19 mouse cellular contexts compared by ENCODE assay signal in genomic region chr2:173120117-173120516, GRCm38 (mm10). TPM values are rescaled to one million over a fixed set of nuclear protein-coding genes. Genes with fewer than 3 reads are reported as not detected.
A peak's percentile ranks its signal among the peaks of the same experiment; 100 is the strongest.
DNase-seq lines count a peak whose midpoint lies in the region; ATAC-seq and TF ChIP-seq lines count a peak whose summit lies in the region.
"Not testable (repeated sequence)": the region's sequence is repeated elsewhere in the genome, so short reads cannot be mapped to it uniquely, and the experiment has no call there.
"Had no signal": no experiment of that assay in that cellular context is flagged by ENCODE, and none has a peak within 500 bp of the region (broad histone marks: within the 10 kb centered on the region; RNA-seq: fewer than 3 reads in every experiment).

No protein-coding gene starts in this region.

- not testable (repeated sequence) for H3K9me3 ChIP-seq in liver, embryonic 14.5 days (ENCODE audit: control insufficient read depth, low read length)

- peak overlapping the region; percentile 41 for H3K27ac ChIP-seq in bone marrow, adult 2 months (ENCODE audit: control insufficient read depth, insufficient read depth, low read depth, low read length, poor library complexity)
- H3K27ac ChIP-seq in liver, embryonic 14.5 days, result peak overlapping the region; percentile 25

- H3K9ac ChIP-seq in liver, embryonic 14.5 days (replicated peaks), result peak overlapping the region; percentile 18; the same call in 1 of the 2 replicates

- not testable (repeated sequence) for H3K36me3 ChIP-seq in liver, embryonic 14.5 days (replicated peaks; ENCODE audit: control insufficient read depth, insufficient read depth, low read depth)

- not testable (repeated sequence) for TF ChIP-seq CTCF in bone marrow, adult 2 months (IDR thresholded peaks at IDR 0.05; ENCODE audit: control insufficient read depth, insufficient read depth, low read length); liver, embryonic 14.5 days (IDR thresholded peaks at IDR 0.05; ENCODE audit: low read depth)

- peak overlapping the region; percentile 13 for H3K4me3 ChIP-seq in bone marrow, adult 2 months (replicated peaks; ENCODE audit: control insufficient read depth, low read depth, low read length)
- H3K4me3 ChIP-seq in liver, embryonic 14.5 days (ENCODE audit: insufficient read depth in 1 of 2, low read depth in 2 of 2, low read length in 2 of 2), result 0 out of 4 replicates have a peak overlapping the region, but pooled peaks of 1 of the 2 experiments have one; percentile 3

- peak; percentile 95 for ATAC-seq in erythroblast, adult 5-6 weeks (replicated peaks; ENCODE audit: low FRiP score, poor library complexity, severe bottlenecking)
- ATAC-seq in liver, embryonic 14.5 days (ENCODE audit: insufficient read depth), result peak; percentile 85
- ATAC-seq in megakaryocyte progenitor cell, adult 5-6 weeks (replicated peaks; ENCODE audit: poor library complexity), result peak; percentile 80

- DNase-seq in liver, result peak; percentile 83
- DNase-seq in liver, embryonic 14.5 days (ENCODE audit: low read depth in 3 of 3, low spot score in 3 of 3), result peak; percentile 51 to 64 (median 64)
- DNase-seq in spleen, postnatal 14 days (ENCODE audit: low spot score in 2 of 2), result peak; percentile 48 to 49

- H3K27me3 ChIP-seq in liver, embryonic 14.5 days (ENCODE audit: control insufficient read depth, insufficient read depth, low read length), result not testable (repeated sequence)

- peak overlapping the region; percentile 20 for H3K4me2 ChIP-seq in liver, embryonic 14.5 days (ENCODE audit: low read depth)

- TF ChIP-seq POLR2A in bone marrow, adult 2 months (IDR thresholded peaks at IDR 0.05; ENCODE audit: borderline replicate concordance, control insufficient read depth, low read depth, low read length), result not testable (repeated sequence)

- WGBS in bone marrow, adult 2 months, result 61% methylated on average over 4 of the region's 4 CpGs
- WGBS in liver, embryonic 14.5 days (ENCODE audit: insufficient replicate concordance), result 51% methylated on average over 4 of the region's 4 CpGs

- H3K4me1 ChIP-seq in bone marrow, adult 2 months (ENCODE audit: control insufficient read depth, insufficient read depth, low read length), result not testable (repeated sequence)
- H3K4me1 ChIP-seq in liver, embryonic 14.5 days (replicated peaks; ENCODE audit: control insufficient read depth in 2 of 2, insufficient read depth in 2 of 2, low read length in 1 of 2), result peaks cover 6 to 16% of the 10 kb centered on the region in 2 experiments

- peak; percentile 80 for TF ChIP-seq EP300 in liver, embryonic 14.5 days (IDR thresholded peaks at IDR 0.05; ENCODE audit: low read depth)

RNA-seq across cellular contexts. Expression of gene Ctcfl, which starts 0.8 kb away (rescaled TPM):
- not detected in 2 replicates for polyA plus RNA-seq in bone marrow, adult 2 months (2011; ENCODE audit: insufficient read depth, insufficient read length, low replicate concordance, missing spikeins)
- total RNA-seq in erythroblast, adult 5-6 weeks (2015; ENCODE audit: low replicate concordance), result not detected in 2 replicates
- total RNA-seq in erythroblast, adult 5-6 weeks (2017; ENCODE audit: low replicate concordance), result not detected in 2 replicates
- 0.01 and 0.02 TPM in 2 replicates for polyA plus RNA-seq in liver, embryonic 14.5 days (2012; rRNA removed)
- polyA plus RNA-seq in liver, embryonic 14.5 days (2014; fragmentation: Nextera tagmentation; extraction: Ambion mirVana), result not detected in 2 replicates
- total RNA-seq in megakaryocyte progenitor cell, adult 5-6 weeks (2015), result not detected in 2 replicates
- not detected in 2 replicates for total RNA-seq in megakaryocyte progenitor cell, adult 5-6 weeks (2017)
- total RNA-seq: CH12.LX; gastrocnemius, postnatal 10 days had no signal
- polyA plus RNA-seq: brain, embryonic 14.5 days; cerebellum, adult 2 months; forebrain, embryonic 16.5 days; frontal cortex, adult 2 months; Patski had no signal

RNA-seq across cellular contexts. Expression of gene Pck1, which starts 32.7 kb away (rescaled TPM):
- polyA plus RNA-seq in bone marrow, adult 2 months (2011; ENCODE audit: insufficient read depth, insufficient read length, low replicate concordance, missing spikeins), result 4.9 and 16.4 TPM in 2 replicates
- not detected in 2 replicates for total RNA-seq in erythroblast, adult 5-6 weeks (2015; ENCODE audit: low replicate concordance)
- not detected in 2 replicates for total RNA-seq in erythroblast, adult 5-6 weeks (2017; ENCODE audit: low replicate concordance)
- 0.15 and 0.16 TPM in 2 replicates for polyA plus RNA-seq in liver, embryonic 14.5 days (2012; rRNA removed)
- polyA plus RNA-seq in liver, embryonic 14.5 days (2014; fragmentation: Nextera tagmentation; extraction: Ambion mirVana), result 0.13 and 0.18 TPM in 2 replicates
- not detected in 2 replicates for total RNA-seq in megakaryocyte progenitor cell, adult 5-6 weeks (2015)
- total RNA-seq in megakaryocyte progenitor cell, adult 5-6 weeks (2017), result not detected in 2 replicates
- polyA plus RNA-seq: brain, embryonic 14.5 days; cerebellum, adult 2 months; embryonic facial prominence, embryonic 10.5 days; forebrain, embryonic 12.5 days; forebrain, embryonic 16.5 days; heart, embryonic 10.5 days; heart, embryonic 14.5 days; hindbrain, embryonic 12.5 days; hindbrain, embryonic 16.5 days; Patski had no signal
